Mouse (Mus musculus): Measurements from ENCODE around the gene Slc39a11. TPM values are rescaled to one million over a fixed set of nuclear protein-coding genes. Genes with fewer than 3 reads are reported as not detected.
A peak's percentile ranks its signal among the peaks of the same experiment; 100 is the strongest.

Gene Slc39a11
- polyA plus RNA-seq, 1 experiment from 2014 or later: 21.8 TPM

- H3K27me3 ChIP-seq (ENCODE audit: insufficient read depth, low read length): no peaks in the 10 kb centered on the region
- peaks cover 16% of the 10 kb centered on the region for H3K4me1 ChIP-seq (ENCODE audit: insufficient read depth)
- H3K9ac ChIP-seq: no peak overlapping the region
- no peak for ATAC-seq (ENCODE audit: insufficient read depth)
- WGBS: 76% methylated on average over 2 of the region's 2 CpGs
- no peak for TF ChIP-seq CTCF (IDR thresholded peaks at IDR 0.05; ENCODE audit: low read depth)
- H3K4me2 ChIP-seq: peak overlapping the region; percentile 70
- H3K9me3 ChIP-seq (ENCODE audit: low read depth, low read length): no peaks in the 10 kb centered on the region
- DNase-seq: no peak
- peaks cover 16% of the 10 kb centered on the region for H3K36me3 ChIP-seq (ENCODE audit: insufficient read depth)
- H3K4me3 ChIP-seq (ENCODE audit: low read depth, low read length): peak overlapping the region; percentile 6; the same call in 1 of the 2 replicates
- H3K27ac ChIP-seq (ENCODE audit: low read depth): peak overlapping the region; percentile 18; the same call in 1 of the 2 replicates
These were observed 31.1 kb upstream of the Slc39a11 start for GRCm38 (mm10) chr11:113680954-113681353.

- no peak for ATAC-seq (ENCODE audit: insufficient read depth)
- Histone ChIP-seq H3K36me3 (ENCODE audit: insufficient read depth) (peaks cover 40% of the 10 kb centered on the region), H3K4me3 (ENCODE audit: low read depth, low read length) (no peak overlapping the region), H3K4me1 (ENCODE audit: insufficient read depth) (peaks cover 9% of the 10 kb centered on the region; the same call in 1 of the 2 replicates), H3K27me3 (ENCODE audit: insufficient read depth, low read length) (no peaks in the 10 kb centered on the region), H3K9ac (no peak overlapping the region), H3K9me3 (ENCODE audit: low read depth, low read length) (no peaks in the 10 kb centered on the region), H3K4me2 (no peak overlapping the region), H3K27ac (ENCODE audit: low read depth) (no peak overlapping the region)
- no peak for TF ChIP-seq CTCF (IDR thresholded peaks at IDR 0.05; ENCODE audit: low read depth)
- 80% methylated on average over 8 of the region's 8 CpGs for WGBS
- DNase-seq: no peak
These were observed 28.5 kb upstream of the Slc39a11 start for GRCm38 (mm10) chr11:113678373-113678772.

- WGBS: 98% methylated on average over 2 of the region's 2 CpGs
- H3K9ac ChIP-seq: no peak overlapping the region
- H3K9me3 ChIP-seq (ENCODE audit: low read depth, low read length): no peaks in the 10 kb centered on the region
- H3K27ac ChIP-seq (ENCODE audit: low read depth): no peak overlapping the region
- H3K4me1 ChIP-seq (ENCODE audit: insufficient read depth): peaks cover 6% of the 10 kb centered on the region; the same call in 1 of the 2 replicates
- no peak overlapping the region for H3K4me2 ChIP-seq
- DNase-seq (no peak), ATAC-seq (ENCODE audit: insufficient read depth) (no peak)
- no peaks in the 10 kb centered on the region for H3K27me3 ChIP-seq (ENCODE audit: insufficient read depth, low read length)
- H3K4me3 ChIP-seq (ENCODE audit: low read depth, low read length): no peak overlapping the region
- no peak for TF ChIP-seq CTCF (IDR thresholded peaks at IDR 0.05; ENCODE audit: low read depth)
- H3K36me3 ChIP-seq (ENCODE audit: insufficient read depth): peaks cover 49% of the 10 kb centered on the region
These were observed 27.5 kb upstream of the Slc39a11 start for GRCm38 (mm10) chr11:113677378-113677777.

- Histone ChIP-seq H3K9ac (no peak overlapping the region), H3K9me3 (ENCODE audit: low read depth, low read length) (no peaks in the 10 kb centered on the region), H3K36me3 (ENCODE audit: insufficient read depth) (peaks cover 54% of the 10 kb centered on the region), H3K4me3 (ENCODE audit: low read depth, low read length) (no peak overlapping the region), H3K4me2 (no peak overlapping the region), H3K4me1 (ENCODE audit: insufficient read depth) (peaks cover 4% of the 10 kb centered on the region; the same call in 1 of the 2 replicates), H3K27ac (ENCODE audit: low read depth) (no peak overlapping the region), H3K27me3 (ENCODE audit: insufficient read depth, low read length) (no peaks in the 10 kb centered on the region)
- 80% methylated on average over 2 of the region's 2 CpGs for WGBS
- no peak for DNase-seq
- TF ChIP-seq CTCF (IDR thresholded peaks at IDR 0.05; ENCODE audit: low read depth): no peak
- ATAC-seq (ENCODE audit: insufficient read depth): no peak
These were observed 27.0 kb upstream of the Slc39a11 start for GRCm38 (mm10) chr11:113676847-113677246.

- DNase-seq (no peak), ATAC-seq (ENCODE audit: insufficient read depth) (no peak)
- no peak overlapping the region for H3K27ac ChIP-seq (ENCODE audit: low read depth)
- no peak for TF ChIP-seq CTCF (IDR thresholded peaks at IDR 0.05; ENCODE audit: low read depth)
- H3K9me3 ChIP-seq (ENCODE audit: low read depth, low read length): no peaks in the 10 kb centered on the region
- H3K4me1 ChIP-seq (ENCODE audit: insufficient read depth): no peaks in the 10 kb centered on the region
- no peak overlapping the region for H3K9ac ChIP-seq
- H3K4me2 ChIP-seq: no peak overlapping the region
- 90% methylated on average over 5 of the region's 5 CpGs for WGBS
- H3K4me3 ChIP-seq (ENCODE audit: low read depth, low read length): no peak overlapping the region
- H3K36me3 ChIP-seq (ENCODE audit: insufficient read depth): peaks cover 67% of the 10 kb centered on the region
- no peaks in the 10 kb centered on the region for H3K27me3 ChIP-seq (ENCODE audit: insufficient read depth, low read length)
These were observed 24.7 kb upstream of the Slc39a11 start for GRCm38 (mm10) chr11:113674595-113674994.

GRCm38 (mm10) chr11:113673614-113674013 lies 23.7 kb upstream of the Slc39a11 start:
- H3K36me3 ChIP-seq (ENCODE audit: insufficient read depth): peaks cover 73% of the 10 kb centered on the region
- DNase-seq: no peak

GRCm38 (mm10) chr11:113669711-113670110 lies 19.8 kb upstream of the Slc39a11 start:
- peaks cover 57% of the 10 kb centered on the region for H3K36me3 ChIP-seq (ENCODE audit: insufficient read depth)
- 81% methylated on average over 4 of the region's 4 CpGs for WGBS
- H3K27ac ChIP-seq (ENCODE audit: low read depth): no peak overlapping the region
- H3K9me3 ChIP-seq (ENCODE audit: low read depth, low read length): no peaks in the 10 kb centered on the region
- H3K9ac ChIP-seq: no peak overlapping the region
- H3K27me3 ChIP-seq (ENCODE audit: insufficient read depth, low read length): no peaks in the 10 kb centered on the region
- no peak for TF ChIP-seq CTCF (IDR thresholded peaks at IDR 0.05; ENCODE audit: low read depth)
- H3K4me3 ChIP-seq (ENCODE audit: low read depth, low read length): no peak overlapping the region
- ATAC-seq (ENCODE audit: insufficient read depth) (no peak), DNase-seq (no peak)
- H3K4me1 ChIP-seq (ENCODE audit: insufficient read depth): 0 out of 2 replicates have a peak, but pooled peaks cover 3% of the 10 kb centered on the region
- no peak overlapping the region for H3K4me2 ChIP-seq

More at GRCm38 (mm10) chr11:113673614-113674013, 23.7 kb upstream of the Slc39a11 start:
- Histone ChIP-seq H3K27me3 (ENCODE audit: insufficient read depth, low read length) (no peaks in the 10 kb centered on the region), H3K4me1 (ENCODE audit: insufficient read depth) (no peaks in the 10 kb centered on the region), H3K9ac (no peak overlapping the region), H3K4me2 (no peak overlapping the region), H3K9me3 (ENCODE audit: low read depth, low read length) (no peaks in the 10 kb centered on the region), H3K27ac (ENCODE audit: low read depth) (no peak overlapping the region), H3K4me3 (ENCODE audit: low read depth, low read length) (no peak overlapping the region)
- no peak for TF ChIP-seq CTCF (IDR thresholded peaks at IDR 0.05; ENCODE audit: low read depth)
- 90% methylated on average over 4 of the region's 4 CpGs for WGBS
- no peak for ATAC-seq (ENCODE audit: insufficient read depth)

All from lung, embryonic 14.5 days (tissue).